Mouse (Mus musculus) CH12.LX (cell line): ENCODE data around the gene Cdk2ap2. TPM values are rescaled to one million over a fixed set of nuclear protein-coding genes. Genes with fewer than 3 reads are reported as not detected.

ENCODE experiments used
- DNase-seq: peaks from one replicate; pipeline ENCODE4 v3.0.0-alpha.2; 2013; ENCODE audit errors: extremely low read depth
- H3K27ac ChIP-seq: 2 replicates; pipeline ENCODE4 v1.5.1; 2012; ENCODE audit warnings: low read depth, mild to moderate bottlenecking, control low read depth, moderate library complexity; ENCODE audit not compliant: insufficient read depth
- H3K27me3 ChIP-seq: replicated peaks from 2 replicates; pipeline ENCODE3; 2012; ENCODE audit warnings: inconsistent platforms
- H3K36me3 ChIP-seq, 2 experiments: replicated peaks in 1 of 2; 2 replicates each; pipeline versions ENCODE3 to v1.6.1; 2012; ENCODE audit warnings: inconsistent platforms in 1 of 2, low read length in 1 of 2, mild to moderate bottlenecking in 1 of 2, mixed read lengths in 1 of 2, moderate library complexity in 1 of 2; ENCODE audit not compliant: control insufficient read depth in 1 of 2, insufficient read depth in 1 of 2
- H3K4me1 ChIP-seq, 2 experiments: 2 replicates each; pipeline ENCODE4 v1.6.1; 2012; ENCODE audit warnings: inconsistent platforms in 1 of 2, moderate library complexity in 1 of 2; ENCODE audit not compliant: insufficient read depth in 2 of 2, control insufficient read depth in 1 of 2
- H3K4me2 ChIP-seq: 2 replicates; pipeline ENCODE4 v1.6.1; 2012; ENCODE audit warnings: low read depth, mild to moderate bottlenecking, control low read depth; ENCODE audit not compliant: poor library complexity, insufficient read depth, severe bottlenecking
- H3K4me3 ChIP-seq, 3 experiments: fragments of 150-350 bp in 1 of 3; sonication (generic) in 1 of 3; replicated peaks in 1 of 3; 2 replicates each; pipeline versions ENCODE3 to v1.5.1; 2011 to 2012; ENCODE audit warnings: low read depth in 2 of 3, low read length in 2 of 3, mild to moderate bottlenecking in 2 of 3, moderate library complexity in 2 of 3, control low read depth in 1 of 3, improper control_type of control experiment in 1 of 3, inconsistent platforms in 1 of 3, mixed read lengths in 1 of 3; ENCODE audit not compliant: poor library complexity in 1 of 3
- H3K79me2 ChIP-seq: replicated peaks from 2 replicates; pipeline ENCODE4 v1.6.1; 2012; ENCODE audit warnings: mild to moderate bottlenecking, moderate library complexity; ENCODE audit not compliant: control insufficient read depth, poor library complexity, insufficient read depth, severe bottlenecking; ENCODE audit errors: extremely low read depth
- H3K9ac ChIP-seq: 2 replicates; pipeline ENCODE4 v1.6.1; 2012; ENCODE audit warnings: low read depth, mild to moderate bottlenecking, control low read depth, moderate library complexity; ENCODE audit not compliant: insufficient read depth
- H3K9me3 ChIP-seq: replicated peaks from 2 replicates; pipeline ENCODE3; 2012; ENCODE audit warnings: low read length, inconsistent platforms, mixed read lengths
- BHLHE40 ChIP-seq: IDR thresholded peaks from 2 replicates; pipeline ENCODE4 v1.6.1; 2011; ENCODE audit warnings: mild to moderate bottlenecking, low read depth, low read length, improper control_type of control experiment
- CHD1 ChIP-seq: IDR thresholded peaks from 2 replicates; pipeline ENCODE4 v1.6.1; 2012; ENCODE audit warnings: low read depth, low read length, improper control_type of control experiment, inconsistent platforms
- CHD2 ChIP-seq: IDR thresholded peaks from 2 replicates; pipeline ENCODE4 v1.6.1; 2011; ENCODE audit warnings: low read length, improper control_type of control experiment
- E2F4 ChIP-seq: IDR thresholded peaks from 2 replicates; pipeline ENCODE4 v1.6.1; 2011; ENCODE audit warnings: low read depth, low read length, improper control_type of control experiment; ENCODE audit not compliant: insufficient replicate concordance
- EP300 ChIP-seq: IDR thresholded peaks from 2 replicates; pipeline ENCODE4 v1.6.1; 2011; ENCODE audit warnings: low read length, improper control_type of control experiment
- ETS1 ChIP-seq: conservative IDR thresholded peaks from 2 replicates; pipeline ENCODE4 v1.6.1; 2012; ENCODE audit warnings: low read depth, mild to moderate bottlenecking, inconsistent platforms, low read length, improper control_type of control experiment, moderate library complexity
- HCFC1 ChIP-seq: IDR thresholded peaks from 2 replicates; pipeline ENCODE4 v1.6.1; 2012; ENCODE audit warnings: low read depth, mild to moderate bottlenecking, inconsistent platforms, low read length, improper control_type of control experiment
- IRF4 ChIP-seq: IDR thresholded peaks from 2 replicates; pipeline ENCODE4 v1.6.1; 2014; ENCODE audit warnings: low read depth, mild to moderate bottlenecking, inconsistent platforms, low read length, improper control_type of control experiment
- JUND ChIP-seq: conservative IDR thresholded peaks from 2 replicates; pipeline ENCODE4 v1.6.1; 2011; ENCODE audit warnings: low read depth, low read length, improper control_type of control experiment
- KAT2A ChIP-seq: IDR thresholded peaks from 2 replicates; pipeline ENCODE4 v1.6.1; 2012; ENCODE audit warnings: low read length, improper control_type of control experiment, inconsistent platforms; ENCODE audit not compliant: insufficient replicate concordance
- MAZ ChIP-seq: IDR thresholded peaks from 2 replicates; pipeline ENCODE4 v1.6.1; 2012; ENCODE audit warnings: low read depth, mild to moderate bottlenecking, inconsistent platforms, low read length, improper control_type of control experiment, moderate library complexity
- MEF2A ChIP-seq: IDR thresholded peaks from 2 replicates; pipeline ENCODE4 v1.6.1; 2014; ENCODE audit warnings: low read depth, mild to moderate bottlenecking, inconsistent platforms, low read length, improper control_type of control experiment, borderline replicate concordance
- MYC ChIP-seq: IDR thresholded peaks from 2 replicates; pipeline ENCODE4 v1.6.1; 2011; ENCODE audit warnings: low read depth, mild to moderate bottlenecking, improper control_type of control experiment, low read length
- NELFE ChIP-seq: IDR thresholded peaks from 2 replicates; pipeline ENCODE4 v1.6.1; 2011; ENCODE audit warnings: low read depth, low read length, improper control_type of control experiment
- PAX5 ChIP-seq: IDR thresholded peaks from 2 replicates; pipeline ENCODE4 v1.6.1; 2012; ENCODE audit warnings: low read length, inconsistent platforms, mixed read lengths
- POLR2A ChIP-seq: IDR thresholded peaks from 2 replicates; pipeline ENCODE4 v1.6.1; 2011; ENCODE audit warnings: low read depth, mild to moderate bottlenecking, improper control_type of control experiment, low read length
- POLR2AphosphoS2 ChIP-seq: IDR thresholded peaks from 2 replicates; pipeline ENCODE4 v1.6.1; 2011; ENCODE audit warnings: low read depth, low read length, improper control_type of control experiment
- RAD21 ChIP-seq: IDR thresholded peaks from 2 replicates; pipeline ENCODE4 v1.6.1; 2011; ENCODE audit warnings: low read depth, mild to moderate bottlenecking, low read length, improper control_type of control experiment, moderate library complexity
- RCOR1 ChIP-seq: conservative IDR thresholded peaks from 2 replicates; pipeline ENCODE4 v1.6.1; 2012; ENCODE audit warnings: low read depth, mild to moderate bottlenecking, inconsistent platforms, low read length, improper control_type of control experiment
- SIN3A ChIP-seq: IDR thresholded peaks from 2 replicates; pipeline ENCODE4 v1.6.1; 2012; ENCODE audit warnings: low read length, improper control_type of control experiment, inconsistent platforms
- SMC3 ChIP-seq: IDR thresholded peaks from 2 replicates; pipeline ENCODE4 v1.6.1; 2011; ENCODE audit warnings: low read depth, low read length, improper control_type of control experiment
- TBP ChIP-seq: conservative IDR thresholded peaks from 2 replicates; pipeline ENCODE4 v1.6.1; 2011; ENCODE audit warnings: low read depth, low read length, improper control_type of control experiment
- USF1 ChIP-seq: IDR thresholded peaks from 2 replicates; pipeline ENCODE4 v1.6.1; 2014; ENCODE audit warnings: low read depth, mild to moderate bottlenecking, inconsistent platforms, low read length, improper control_type of control experiment
- USF2 ChIP-seq: conservative IDR thresholded peaks from 2 replicates; pipeline ENCODE4 v1.6.1; 2011; ENCODE audit warnings: low read depth, low read length, improper control_type of control experiment
- ZC3H11A ChIP-seq: IDR thresholded peaks from 2 replicates; pipeline ENCODE4 v1.6.1; 2012; ENCODE audit warnings: low read depth, mild to moderate bottlenecking, inconsistent platforms, low read length, improper control_type of control experiment
- ZMIZ1 ChIP-seq: IDR thresholded peaks from 2 replicates; pipeline ENCODE4 v1.6.1; 2012; ENCODE audit warnings: low read depth, mild to moderate bottlenecking, inconsistent platforms, low read length, improper control_type of control experiment
- ZNF384 ChIP-seq: IDR thresholded peaks from 2 replicates; pipeline ENCODE4 v1.6.1; 2012; ENCODE audit warnings: low read depth, low read length, improper control_type of control experiment, inconsistent platforms
- dilution Hi-C: fragments of 300-500 bp; cut with MboI; formaldehyde crosslinking; loops from 2 replicates; pipeline ENCODE4 v1.14.3; 2020; ENCODE audit warnings: low sequenced_read_pairs; ENCODE audit not compliant: extremely low pct_unique_long_range_greater_than_20kb, extremely low pct_ligation_motif_present
- in situ Hi-C: fragments of 300-500 bp; cut with MboI; formaldehyde crosslinking; loops from 3 replicates; pipeline ENCODE4 v1.14.3; 2019; ENCODE audit warnings: low sequenced_read_pairs, low pct_ligation_motif_present, low pct_unique_long_range_greater_than_20kb, mixed read lengths
- polyA plus RNA-seq: library from polyadenylated mRNA; unstranded; fragments of >175 nt; gene quantifications from 2 replicates; pipeline ENCODE4 v1.2.1, GENCODE M21; 2012; ENCODE audit warnings: low read depth; ENCODE audit not compliant: insufficient read length
- total RNA-seq, 2 experiments: library from RNA; depleted of rRNA; stranded (reverse); fragments of 300-350 nt in 1 of 2; fragments of >200 nt in 1 of 2; gene quantifications; 2 replicates each; pipeline ENCODE4 v1.2.3; 2012 to 2014

The Cdk2ap2 gene
- total and polyA plus RNA-seq, 3 experiments: 63.4 to 69.5 (median 67.1) TPM

DNA sequence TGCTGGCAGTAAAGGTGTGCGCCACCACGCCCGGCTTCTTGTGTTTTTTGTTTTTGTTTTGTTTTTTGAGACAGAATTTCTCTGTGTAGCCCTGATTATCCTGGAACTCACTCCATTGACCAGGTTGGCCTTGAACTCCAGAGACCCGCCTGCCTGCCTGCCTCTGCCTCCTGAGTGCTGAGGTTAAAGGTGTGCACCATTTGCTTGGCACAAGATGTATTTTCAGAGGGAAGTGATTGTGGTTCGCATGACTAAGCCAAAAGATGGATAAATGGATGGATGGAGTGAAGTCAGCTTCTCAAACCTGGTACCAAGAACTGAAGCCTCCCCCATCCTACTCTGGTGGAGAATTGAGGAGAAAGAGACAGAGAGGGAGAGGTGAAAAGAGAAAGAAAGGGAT is 42.4 kb upstream of the Cdk2ap2 start:
- H3K4me3 ChIP-seq: no peak overlapping the region
- in situ Hi-C loops (loop anchor here (5.0 kb wide), 2 partner anchors 33 to 37 kb away; no protein-coding TSS in a partner anchor), dilution Hi-C loops (no loop called here)
- no peak for DNase-seq
- H3K27ac ChIP-seq: no peak overlapping the region
- no peaks in the 10 kb centered on the region for H3K79me2 ChIP-seq
- no peaks in the 10 kb centered on the region for H3K36me3 ChIP-seq
- H3K4me1 ChIP-seq: peaks cover 24 to 47% of the 10 kb centered on the region in 2 experiments
- peaks cover 2% of the 10 kb centered on the region for H3K9me3 ChIP-seq
- no peak overlapping the region for H3K4me2 ChIP-seq
- H3K27me3 ChIP-seq: no peaks in the 10 kb centered on the region
- TF ChIP-seq NELFE (no peak), KAT2A (no peak), RAD21 (no peak), PAX5 (no peak), POLR2AphosphoS2 (no peak), RCOR1 (no peak), ETS1 (no peak), CHD1 (no peak), POLR2A (no peak), ZC3H11A (no peak), TBP (no peak), MYC (no peak), ZNF384 (no peak), SMC3 (no peak), BHLHE40 (no peak), USF2 (no peak)
- TF ChIP-seq, all 38 proteins: peak for 0
- no peak overlapping the region for H3K9ac ChIP-seq

DNA sequence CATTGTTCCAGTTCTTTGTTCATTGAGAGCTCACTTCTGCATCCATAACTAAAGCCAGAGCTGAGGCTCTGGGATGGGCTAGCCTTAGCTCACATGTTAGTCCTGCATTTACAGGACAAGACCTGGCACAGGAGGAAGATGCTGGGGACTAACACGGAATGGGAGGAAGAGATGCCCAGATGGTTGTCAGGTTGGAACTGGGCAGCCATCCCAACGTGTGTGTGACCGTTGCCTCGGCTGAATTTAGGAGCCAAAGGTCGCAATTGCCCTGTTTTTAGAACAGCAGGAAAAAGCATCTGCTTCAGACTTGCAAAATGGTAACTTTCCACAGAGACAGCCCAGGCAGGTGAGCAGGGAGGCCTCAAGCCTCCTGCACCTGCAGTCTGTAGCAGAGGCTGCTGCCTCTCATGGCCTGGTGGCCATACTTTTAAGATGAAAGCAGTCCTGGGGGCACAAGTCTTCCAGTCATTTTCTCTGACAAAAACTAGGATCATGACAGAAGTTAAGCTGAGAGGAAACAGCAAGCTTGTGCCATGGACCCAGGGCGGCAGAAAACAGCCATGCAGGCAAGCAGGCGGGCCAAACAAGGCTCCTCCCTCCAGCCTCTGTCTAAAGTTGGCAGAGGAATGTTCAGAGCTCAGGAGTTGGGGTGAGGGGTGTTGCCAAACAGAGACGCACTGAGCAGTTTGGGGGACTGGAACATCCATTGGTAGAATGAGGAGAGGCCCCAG is 41.6 kb upstream of the Cdk2ap2 start:
- H3K27me3 ChIP-seq: no peaks in the 10 kb centered on the region
- no peak overlapping the region for H3K4me3 ChIP-seq
- H3K36me3 ChIP-seq: no peaks in the 10 kb centered on the region
- dilution Hi-C loops (no loop called here), in situ Hi-C loops (no loop called here)
- H3K27ac ChIP-seq: no peak overlapping the region
- H3K9me3 ChIP-seq: peaks cover 2% of the 10 kb centered on the region
- H3K4me1 ChIP-seq: peaks cover 24 to 47% of the 10 kb centered on the region in 2 experiments
- no peak overlapping the region for H3K9ac ChIP-seq
- TF ChIP-seq EP300 (no peak), JUND (no peak), CHD2 (no peak), USF1 (no peak), MYC (no peak), USF2 (no peak), IRF4 (no peak), MAZ (no peak), HCFC1 (no peak), POLR2AphosphoS2 (no peak), RCOR1 (no peak), E2F4 (no peak), MEF2A (no peak), SIN3A (no peak), POLR2A (no peak), ZMIZ1 (no peak), KAT2A (no peak)
- TF ChIP-seq, all 38 proteins: peak for 0
- Histone ChIP-seq H3K4me2 (no peak overlapping the region), H3K79me2 (no peaks in the 10 kb centered on the region)
- no peak for DNase-seq
